Mouse (Mus musculus) megakaryocyte, embryonic 14.5 days (primary cell): ENCODE data around the gene Gpat2.

Experiments
- FLI1 ChIP-seq: IDR thresholded peaks from 2 replicates; pipeline ENCODE4 v1.6.1; 2012; ENCODE audit warnings: low read length, inconsistent platforms, mixed read lengths
- GATA1 ChIP-seq: IDR thresholded peaks from 3 replicates; pipeline ENCODE4 v1.6.1; 2012; ENCODE audit warnings: mixed read lengths, low read length, inconsistent platforms, borderline replicate concordance

DNA sequence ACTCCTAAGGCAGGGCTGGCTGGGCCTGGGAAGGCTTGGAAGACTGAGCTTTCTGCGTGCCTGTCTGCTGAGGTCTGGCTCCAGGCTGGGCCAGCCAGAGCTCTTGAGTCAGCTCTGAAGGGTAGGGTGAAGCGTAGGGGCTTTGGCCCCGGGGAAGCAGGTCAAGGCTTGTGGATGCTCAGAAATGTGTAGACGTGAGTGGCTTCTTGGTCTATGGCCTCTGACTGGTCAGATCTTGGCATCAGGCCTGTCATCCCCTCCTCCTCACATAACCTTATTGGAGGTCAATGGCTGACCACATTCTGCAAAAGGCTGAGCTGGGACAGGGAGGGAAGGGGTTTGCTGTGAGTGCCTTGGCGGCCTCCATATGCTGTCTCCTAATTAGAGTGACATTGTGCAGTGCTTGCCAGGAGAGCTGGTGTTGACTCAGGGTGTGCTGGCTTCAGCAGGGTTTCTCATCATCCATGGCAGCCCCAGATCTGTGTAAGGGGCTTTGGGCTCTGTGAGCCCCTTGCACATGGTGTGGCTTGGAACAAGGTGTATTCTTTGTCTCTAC lies 30.3 kb upstream of the Gpat2 start:
- TF ChIP-seq GATA1 (no peak), FLI1 (no peak)
